Mouse (Mus musculus): ENCODE results near the gene Dcun1d2. TPM values are rescaled to one million over a fixed set of nuclear protein-coding genes. Genes with fewer than 3 reads are reported as not detected.
A peak's percentile ranks its signal among the peaks of the same experiment; 100 is the strongest.
"Not testable (repeated sequence)": the region's sequence is repeated elsewhere in the genome, so short reads cannot be mapped to it uniquely, and the experiment has no call there.

The Dcun1d2 gene
- polyA plus RNA-seq (2016; fragmentation: Nextera tagmentation; extraction: Ambion mirVana): 24.6 and 26.9 TPM in 2 replicates

GRCm38 (mm10) chr8:13287692-13288623 is at the start of gene Dcun1d2, which contains the start of gene Tmco3:
Gene Dcun1d2, minus strand, starts transcription at chr8:13288131.
Gene Tmco3, plus strand, starts transcription at chr8:13288190.
- Histone ChIP-seq H3K27ac (peak within 1 kb of the TSS; percentile 97), H3K36me3 (replicated peaks) (peaks cover 16% of the 10 kb centered on the region), H3K4me3 (peak within 1 kb of the TSS; percentile 85), H3K9me3 (no peaks in the 10 kb centered on the region), H3K27me3 (ENCODE audit: poor library complexity, severe bottlenecking) (no peaks in the 10 kb centered on the region), H3K4me1 (peaks cover 22% of the 10 kb centered on the region)
- WGBS: under 1% methylated on average over 79 of the region's 79 CpGs
- peak; percentile 94 for DNase-seq (ENCODE audit: extremely low spot score, low spot score)

GRCm38 (mm10) chr8:13337678-13338077 is 49.7 kb upstream of the Dcun1d2 start:
- Histone ChIP-seq H3K4me1 (peaks cover 27% of the 10 kb centered on the region), H3K36me3 (replicated peaks) (peaks cover 25% of the 10 kb centered on the region), H3K4me3 (peak overlapping the region; percentile 96), H3K27me3 (ENCODE audit: poor library complexity, severe bottlenecking) (no peaks in the 10 kb centered on the region), H3K27ac (peak overlapping the region; percentile 97), H3K9me3 (no peaks in the 10 kb centered on the region)
- DNase-seq (ENCODE audit: extremely low spot score, low spot score): no peak
- WGBS: 86% methylated on average over 3 of the region's 3 CpGs

GRCm38 (mm10) chr8:13337245-13337644 is 49.3 kb upstream of the Dcun1d2 start:
- H3K4me1 ChIP-seq: peaks cover 27% of the 10 kb centered on the region
- WGBS: 92% methylated on average over 6 of the region's 6 CpGs
- H3K27ac ChIP-seq: peak overlapping the region; percentile 97; the same call in 1 of the 2 replicates
- not testable (repeated sequence) for DNase-seq (ENCODE audit: extremely low spot score, low spot score); H3K9me3 ChIP-seq; H3K27me3 ChIP-seq (ENCODE audit: poor library complexity, severe bottlenecking); H3K4me3 ChIP-seq
- peaks cover 21% of the 10 kb centered on the region for H3K36me3 ChIP-seq (replicated peaks)

DNA sequence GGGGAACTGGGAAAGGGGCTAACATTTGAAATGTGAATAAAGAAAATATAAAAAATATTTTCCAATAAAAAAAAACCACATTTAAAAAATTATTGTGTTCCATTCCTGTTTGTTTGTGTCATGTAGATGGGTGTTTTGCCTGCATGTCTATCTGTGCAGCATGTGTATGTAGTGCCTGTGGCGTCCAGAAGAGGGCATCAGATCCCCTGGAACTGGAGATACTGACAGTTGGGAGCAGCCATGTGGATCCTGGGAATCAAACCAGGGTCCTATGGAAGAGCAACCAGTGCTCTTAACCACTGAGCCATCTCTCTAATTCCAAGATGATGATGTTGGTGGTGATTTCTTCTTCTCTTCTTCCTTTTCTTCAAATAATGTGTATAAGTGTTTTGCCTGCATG is 46.7 kb upstream of the Dcun1d2 start:
- Histone ChIP-seq H3K9me3 (no peaks in the 10 kb centered on the region), H3K4me3 (no peak overlapping the region), H3K27me3 (ENCODE audit: poor library complexity, severe bottlenecking) (no peaks in the 10 kb centered on the region), H3K36me3 (replicated peaks) (no peaks in the 10 kb centered on the region), H3K27ac (no peak overlapping the region), H3K4me1 (peaks cover 15% of the 10 kb centered on the region)
- DNase-seq (ENCODE audit: extremely low spot score, low spot score): no peak
- 53% methylated on average over 1 of the region's 1 CpGs for whole genome bisulfite sequencing

- no peaks in the 10 kb centered on the region for H3K9me3 ChIP-seq
These were observed 38.7 kb upstream of the Dcun1d2 start for GRCm38 (mm10) chr8:13326598-13326997.

GRCm38 (mm10) chr8:13316671-13317070 is 28.7 kb upstream of the Dcun1d2 start:
- WGBS: 91% methylated on average over 10 of the region's 10 CpGs
- Histone ChIP-seq H3K4me3 (no peak overlapping the region), H3K27ac (no peak overlapping the region), H3K36me3 (replicated peaks) (peaks cover 47% of the 10 kb centered on the region), H3K9me3 (no peaks in the 10 kb centered on the region), H3K4me1 (no peaks in the 10 kb centered on the region), H3K27me3 (ENCODE audit: poor library complexity, severe bottlenecking) (no peaks in the 10 kb centered on the region)
- DNase-seq (ENCODE audit: extremely low spot score, low spot score): no peak

More at GRCm38 (mm10) chr8:13326598-13326997, 38.7 kb upstream of the Dcun1d2 start:
- Histone ChIP-seq H3K4me3 (no peak overlapping the region), H3K27ac (no peak overlapping the region), H3K36me3 (replicated peaks) (0 out of 2 replicates have a peak, but pooled peaks cover 8% of the 10 kb centered on the region), H3K4me1 (peaks cover 12% of the 10 kb centered on the region; the same call in 1 of the 2 replicates), H3K27me3 (ENCODE audit: poor library complexity, severe bottlenecking) (no peaks in the 10 kb centered on the region)
- peak; percentile 34 for DNase-seq (ENCODE audit: extremely low spot score, low spot score)
- WGBS: 46% methylated on average over 5 of the region's 5 CpGs

DNA sequence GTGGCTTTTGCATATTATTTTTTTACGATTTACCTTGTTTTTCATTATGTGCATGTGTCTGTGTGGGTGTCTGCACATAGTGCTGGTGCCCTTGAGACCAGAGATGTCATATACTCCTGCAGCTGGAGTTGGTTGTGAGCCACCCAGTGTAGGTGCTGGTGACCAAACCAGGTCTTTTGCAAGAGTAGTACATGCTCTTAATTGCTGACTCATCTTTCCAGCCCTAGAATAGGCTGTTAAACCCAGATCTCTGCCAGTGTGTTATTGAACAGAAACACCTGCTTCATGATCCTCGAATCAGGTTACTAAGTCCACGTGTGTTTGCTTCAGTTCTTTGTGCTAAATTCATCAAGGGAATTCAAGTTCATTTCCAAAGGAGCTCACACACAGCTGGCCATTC is 27.0 kb upstream of the Dcun1d2 start:
- H3K9me3 ChIP-seq: no peaks in the 10 kb centered on the region
- no peaks in the 10 kb centered on the region for H3K4me1 ChIP-seq
- peaks cover 54% of the 10 kb centered on the region for H3K36me3 ChIP-seq (replicated peaks)
- H3K4me3 ChIP-seq: no peak overlapping the region
- no peaks in the 10 kb centered on the region for H3K27me3 ChIP-seq (ENCODE audit: poor library complexity, severe bottlenecking)
- WGBS: 89% methylated on average over 3 of the region's 3 CpGs
- no peak overlapping the region for H3K27ac ChIP-seq
- DNase-seq (ENCODE audit: extremely low spot score, low spot score): no peak

DNA sequence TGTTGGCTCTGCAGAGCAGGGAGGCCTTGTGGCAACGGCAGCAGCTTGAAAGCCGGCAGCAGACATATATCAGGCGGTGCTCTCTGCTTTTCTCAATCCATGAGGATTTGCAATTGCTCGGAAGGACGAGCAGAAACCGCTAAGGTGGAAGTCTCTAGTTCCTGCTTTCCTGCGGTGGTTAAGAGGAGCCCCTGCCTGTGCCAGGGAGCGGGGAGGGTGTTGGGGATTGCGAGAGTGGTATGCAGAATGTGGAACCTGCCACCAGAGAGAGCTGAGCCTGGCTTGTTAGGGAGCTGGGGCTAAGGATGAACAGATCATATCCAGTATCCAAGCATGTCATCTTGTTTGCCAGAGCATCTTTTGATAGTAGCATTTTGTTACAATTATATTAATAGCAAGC is 19.0 kb upstream of the Dcun1d2 start:
- no peaks in the 10 kb centered on the region for H3K27me3 ChIP-seq (ENCODE audit: poor library complexity, severe bottlenecking)
- H3K9me3 ChIP-seq: no peaks in the 10 kb centered on the region
- DNase-seq (ENCODE audit: extremely low spot score, low spot score): no peak
- 87% methylated on average over 9 of the region's 9 CpGs for WGBS
- H3K36me3 ChIP-seq (replicated peaks): peaks cover 68% of the 10 kb centered on the region
- no peaks in the 10 kb centered on the region for H3K4me1 ChIP-seq
- H3K27ac ChIP-seq: no peak overlapping the region
- H3K4me3 ChIP-seq: no peak overlapping the region

DNA sequence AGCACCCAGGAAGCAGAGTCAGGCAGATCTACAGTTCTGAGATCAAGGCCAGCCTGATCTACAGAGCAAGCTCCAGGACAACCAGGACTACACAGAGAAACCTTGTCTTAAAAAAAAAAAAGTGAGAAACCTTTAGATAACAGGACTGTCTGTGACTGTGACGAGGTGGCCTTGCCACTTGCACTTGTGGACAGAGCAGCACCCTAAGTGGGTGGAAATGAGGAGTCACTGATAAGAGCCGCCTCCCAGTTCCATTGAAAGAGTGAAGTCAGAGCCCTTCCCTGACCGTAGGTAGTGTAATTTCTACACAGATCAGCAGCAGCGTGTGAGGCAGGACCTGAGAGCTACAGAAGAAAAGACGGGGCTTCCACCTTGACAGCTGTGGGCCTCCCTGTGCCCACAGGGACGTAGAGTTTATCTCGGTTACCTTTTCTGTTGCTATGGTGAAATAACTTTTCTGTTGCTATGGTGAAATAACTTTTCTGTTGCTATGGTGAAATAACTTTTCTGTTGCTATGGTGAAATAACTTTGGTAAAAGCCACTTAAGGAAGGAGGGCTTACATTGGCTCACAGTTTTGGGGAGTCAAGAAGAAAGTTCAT is 18.5 kb upstream of the Dcun1d2 start:
- Histone ChIP-seq H3K4me3 (no peak overlapping the region), H3K36me3 (replicated peaks) (peaks cover 70% of the 10 kb centered on the region), H3K27me3 (ENCODE audit: poor library complexity, severe bottlenecking) (no peaks in the 10 kb centered on the region), H3K9me3 (no peaks in the 10 kb centered on the region), H3K27ac (no peak overlapping the region), H3K4me1 (no peaks in the 10 kb centered on the region)
- no peak for DNase-seq (ENCODE audit: extremely low spot score, low spot score)
- WGBS: 86% methylated on average over 7 of the region's 7 CpGs

- Histone ChIP-seq H3K27me3 (ENCODE audit: poor library complexity, severe bottlenecking) (no peaks in the 10 kb centered on the region), H3K4me1 (no peaks in the 10 kb centered on the region), H3K9me3 (no peaks in the 10 kb centered on the region), H3K36me3 (replicated peaks) (peaks cover 70% of the 10 kb centered on the region), H3K4me3 (no peak overlapping the region), H3K27ac (no peak overlapping the region)
- no peak for DNase-seq (ENCODE audit: extremely low spot score, low spot score)
- 97% methylated on average over 4 of the region's 4 CpGs for WGBS
These were observed 18.0 kb upstream of the Dcun1d2 start for GRCm38 (mm10) chr8:13305884-13306283.

- no peaks in the 10 kb centered on the region for H3K4me1 ChIP-seq
- WGBS: 94% methylated on average over 6 of the region's 6 CpGs
- no peak overlapping the region for H3K27ac ChIP-seq
- peaks cover 70% of the 10 kb centered on the region for H3K36me3 ChIP-seq (replicated peaks)
- DNase-seq (ENCODE audit: extremely low spot score, low spot score): no peak
- no peak overlapping the region for H3K4me3 ChIP-seq
- H3K27me3 ChIP-seq (ENCODE audit: poor library complexity, severe bottlenecking): no peaks in the 10 kb centered on the region
- H3K9me3 ChIP-seq: peaks cover under 1% of the 10 kb centered on the region; the same call in 1 of the 2 replicates
These were observed 17.5 kb upstream of the Dcun1d2 start for GRCm38 (mm10) chr8:13305459-13305858.

- WGBS: 95% methylated on average over 7 of the region's 7 CpGs
- Histone ChIP-seq H3K27ac (no peak overlapping the region), H3K4me1 (no peaks in the 10 kb centered on the region), H3K36me3 (replicated peaks) (peaks cover 83% of the 10 kb centered on the region), H3K9me3 (peaks cover 8% of the 10 kb centered on the region; the same call in 1 of the 2 replicates), H3K27me3 (ENCODE audit: poor library complexity, severe bottlenecking) (no peaks in the 10 kb centered on the region), H3K4me3 (no peak overlapping the region)
- DNase-seq (ENCODE audit: extremely low spot score, low spot score): no peak
These were observed 13.1 kb upstream of the Dcun1d2 start for GRCm38 (mm10) chr8:13301036-13301435.

DNA sequence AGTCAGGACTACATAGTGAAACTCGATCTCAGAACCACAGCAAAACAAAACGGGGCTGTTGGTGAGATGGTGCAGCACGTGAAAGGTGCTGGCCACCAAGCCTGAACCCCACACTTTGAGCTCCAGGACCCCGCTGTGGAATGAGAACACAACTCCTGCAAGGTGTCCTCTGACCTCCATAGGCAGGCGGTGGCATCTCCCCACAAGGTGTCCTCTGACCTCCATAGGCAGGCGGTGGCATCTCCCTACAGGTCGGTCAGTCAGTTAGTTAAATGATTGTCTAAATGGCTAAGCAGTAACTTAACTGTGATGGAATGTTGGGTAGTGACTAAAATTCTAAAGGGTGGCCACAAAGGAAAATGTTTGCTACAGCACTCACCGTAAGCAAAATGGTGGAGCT is 11.6 kb upstream of the Dcun1d2 start:
- Histone ChIP-seq H3K36me3 (replicated peaks) (peaks cover 84% of the 10 kb centered on the region), H3K9me3 (peaks cover 8% of the 10 kb centered on the region; the same call in 1 of the 2 replicates), H3K4me3 (no peak overlapping the region), H3K27ac (no peak overlapping the region), H3K27me3 (ENCODE audit: poor library complexity, severe bottlenecking) (no peaks in the 10 kb centered on the region), H3K4me1 (no peaks in the 10 kb centered on the region)
- WGBS: 94% methylated on average over 8 of the region's 8 CpGs
- DNase-seq (ENCODE audit: extremely low spot score, low spot score): no peak
